Mouse (Mus musculus) adrenal gland, postnatal 10 days (tissue): ENCODE measurements around the gene Prkca. TPM values are rescaled to one million over a fixed set of nuclear protein-coding genes. Genes with fewer than 3 reads are reported as not detected.
A peak's percentile ranks its signal among the peaks of the same experiment; 100 is the strongest.

ENCODE experiments used
- DNase-seq: peaks from one replicate; pipeline ENCODE4 v3.0.0; 2021; ENCODE audit warnings: mixed read lengths
- total RNA-seq, 2 experiments: library from RNA; stranded (reverse); gene quantifications; 2 replicates each; pipeline ENCODE4 v1.2.3; 2021

The Prkca gene
- total RNA-seq, 2 experiments from 2014 or later, result 10.3 to 16.3 TPM

GRCm38 (mm10) chr11:108061571-108062479, 281.9 kb downstream of the Prkca start:
- no peak for DNase-seq

DNA sequence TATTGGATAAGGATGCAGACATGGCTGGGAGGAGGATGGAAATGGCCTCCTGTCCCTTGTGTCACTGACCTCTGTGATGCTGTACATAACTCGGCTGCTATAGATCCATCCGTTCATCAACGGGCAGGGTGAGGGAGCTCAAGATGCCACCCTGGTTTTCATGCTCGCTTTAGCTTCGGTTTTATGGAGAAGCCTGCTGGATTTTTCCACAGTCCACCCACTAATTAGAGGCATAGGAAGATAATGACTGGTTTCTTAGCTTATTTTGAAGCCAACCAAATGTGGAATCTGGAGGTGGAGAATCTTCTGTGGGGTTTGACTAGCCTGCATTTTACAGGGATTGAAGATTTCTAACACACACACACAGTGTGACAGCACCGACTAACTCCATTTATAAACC, 286.6 kb downstream of the Prkca start:
- no peak for DNase-seq

DNA sequence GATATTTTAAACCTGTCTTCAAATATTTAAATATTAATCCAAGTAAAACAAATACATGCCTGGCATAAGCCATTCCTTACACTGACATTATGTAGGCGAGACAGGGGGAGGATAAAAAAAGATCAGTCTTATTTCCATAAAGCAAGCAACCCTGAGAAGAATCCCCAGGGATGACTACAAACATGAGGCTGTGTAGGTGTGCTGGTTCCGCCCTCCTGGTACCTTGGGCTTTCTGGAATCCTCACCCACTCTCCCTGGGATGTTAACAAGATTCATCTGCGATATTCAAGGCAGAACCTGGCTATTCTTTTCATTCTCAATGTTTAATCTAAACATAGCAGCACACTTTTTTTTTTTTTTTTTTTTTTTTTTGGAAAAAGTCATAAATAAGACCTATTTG, 289.1 kb downstream of the Prkca start:
- no peak for DNase-seq

DNA sequence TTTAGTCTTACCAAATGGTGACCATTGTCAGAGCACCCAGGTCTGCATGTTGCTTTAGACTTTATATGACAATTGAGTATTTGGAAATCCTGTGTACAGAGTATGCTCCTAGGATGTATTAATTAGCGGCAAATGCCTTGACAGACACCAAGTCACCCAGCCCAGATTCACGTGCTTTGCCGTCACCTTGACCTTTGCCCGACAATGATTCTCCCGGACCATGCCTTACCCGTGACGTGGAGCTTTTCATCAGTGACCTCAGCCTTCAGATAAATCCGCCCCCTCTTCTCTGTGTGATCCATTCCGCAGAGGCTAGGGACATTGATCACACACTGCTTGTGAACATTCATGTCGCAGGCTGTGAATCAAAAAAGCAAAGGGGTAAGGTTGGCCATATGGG, 290.0 kb downstream of the Prkca start:
- DNase-seq, result peak; percentile 13

DNA sequence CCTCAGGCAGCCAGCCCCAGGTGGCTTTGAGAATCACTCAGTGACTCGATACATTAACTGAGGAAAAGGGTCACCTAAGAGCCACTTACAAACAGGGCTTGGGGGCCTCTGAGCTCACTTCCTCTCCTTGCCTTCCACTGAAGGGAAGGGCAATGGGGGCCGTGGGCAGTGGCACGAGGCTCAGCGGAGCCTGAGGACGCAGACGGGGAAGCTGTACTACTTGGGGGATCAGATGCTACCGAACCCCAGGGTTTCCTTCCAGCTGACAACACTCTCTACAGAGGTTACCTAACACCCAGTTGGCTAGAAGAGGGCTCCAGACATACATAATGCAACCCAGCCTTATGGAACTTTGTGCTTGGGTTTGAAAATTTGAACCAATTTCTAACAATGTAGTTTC, 302.1 kb downstream of the Prkca start:
- DNase-seq, result no peak

DNA sequence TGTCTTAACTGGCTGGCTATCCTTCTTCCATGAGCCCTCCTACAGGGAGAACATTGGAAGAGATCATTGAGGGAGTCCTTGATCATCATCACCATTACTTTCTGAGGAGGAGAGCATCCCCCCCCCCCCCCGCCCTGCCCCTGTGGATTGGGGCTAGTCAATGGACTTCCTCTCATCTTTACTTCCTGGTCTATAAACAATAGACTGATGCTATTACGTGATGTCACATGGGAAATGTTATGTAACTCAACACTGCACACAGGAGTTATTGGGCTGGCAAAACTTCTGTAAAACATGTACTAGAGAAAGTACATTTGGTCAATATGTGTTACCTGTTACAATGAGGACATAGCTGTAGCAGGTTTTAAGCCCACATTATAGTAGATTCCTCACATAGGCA, 302.9 kb downstream of the Prkca start:
- DNase-seq, result no peak

GRCm38 (mm10) chr11:108039761-108040160, 304.0 kb downstream of the Prkca start:
- DNase-seq, result no peak

DNA sequence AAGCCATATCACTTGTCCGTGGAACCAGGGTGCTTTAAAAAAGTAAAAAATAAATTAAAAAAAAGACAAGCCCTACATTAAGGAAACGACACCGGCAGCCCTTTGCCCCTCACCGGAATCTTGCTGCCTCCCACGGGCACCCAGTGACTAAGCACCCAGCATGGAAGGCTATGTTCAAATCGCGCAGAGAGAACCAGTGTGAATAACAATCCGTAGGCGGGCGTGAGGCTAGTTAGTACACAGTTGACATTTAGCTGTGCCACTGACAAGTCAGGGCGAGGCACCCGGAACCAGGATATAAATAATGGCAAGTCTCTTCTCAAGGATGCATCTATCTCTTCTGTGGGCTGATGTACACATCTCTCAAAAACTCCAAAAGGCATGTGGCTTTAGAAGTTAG, 304.7 kb downstream of the Prkca start:
- DNase-seq, result no peak

DNA sequence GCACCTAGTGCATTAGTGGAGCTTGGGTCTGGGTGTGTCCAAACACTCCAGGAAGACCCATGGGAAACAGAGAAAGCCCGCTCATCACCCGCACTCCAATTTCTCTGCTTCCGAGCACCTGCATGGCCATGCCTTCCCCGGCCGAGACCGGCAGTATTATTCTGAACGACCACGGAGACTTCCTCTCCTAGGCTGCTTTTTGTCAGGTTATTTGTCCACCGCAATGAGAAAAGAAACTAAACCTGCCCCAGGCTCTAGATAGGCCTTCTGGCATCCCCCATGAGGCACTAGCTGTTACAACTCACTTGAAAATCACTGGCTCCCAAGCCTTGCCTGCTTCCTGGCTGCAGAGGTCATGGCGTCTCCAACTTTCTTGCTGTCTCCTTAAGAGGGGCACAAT, 307.4 kb downstream of the Prkca start:
- DNase-seq, result no peak

GRCm38 (mm10) chr11:108035761-108036160, 308.0 kb downstream of the Prkca start:
- no peak for DNase-seq

DNA sequence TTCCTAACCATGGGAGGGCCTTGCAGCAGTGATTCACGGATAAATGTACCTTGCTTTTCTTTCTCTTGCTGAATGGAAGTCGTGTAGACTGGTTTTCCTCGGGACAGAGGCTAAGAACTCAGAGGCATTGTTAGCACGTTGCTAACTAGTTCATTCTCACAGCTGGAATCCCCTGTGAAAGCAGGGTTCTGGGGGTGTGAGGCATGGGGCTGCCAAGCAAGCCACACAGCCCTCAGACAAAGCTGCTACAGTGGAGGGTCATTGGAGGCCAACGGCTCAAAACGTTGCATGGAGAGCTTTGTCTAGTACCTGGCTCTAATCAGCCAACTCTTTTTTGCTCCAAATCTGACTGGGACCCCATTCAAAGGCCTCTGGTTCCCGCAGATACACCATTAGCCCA, 309.4 kb downstream of the Prkca start:
- DNase-seq, result no peak

- DNase-seq, result no peak
Observed at GRCm38 (mm10) chr11:108032568-108032967, 311.2 kb downstream of the Prkca start.

GRCm38 (mm10) chr11:108030956-108031604, 312.6 kb downstream of the Prkca start:
- peak; percentile 68 for DNase-seq

GRCm38 (mm10) chr11:108029321-108029720, 314.4 kb downstream of the Prkca start:
- no peak for DNase-seq

GRCm38 (mm10) chr11:108028398-108028797, 315.3 kb downstream of the Prkca start:
- peak; percentile 28 for DNase-seq

GRCm38 (mm10) chr11:108025726-108026425, 317.9 kb downstream of the Prkca start:
- peak; percentile 64 for DNase-seq

GRCm38 (mm10) chr11:108023188-108023587, 320.5 kb downstream of the Prkca start:
- DNase-seq, result peak; percentile 26

DNA sequence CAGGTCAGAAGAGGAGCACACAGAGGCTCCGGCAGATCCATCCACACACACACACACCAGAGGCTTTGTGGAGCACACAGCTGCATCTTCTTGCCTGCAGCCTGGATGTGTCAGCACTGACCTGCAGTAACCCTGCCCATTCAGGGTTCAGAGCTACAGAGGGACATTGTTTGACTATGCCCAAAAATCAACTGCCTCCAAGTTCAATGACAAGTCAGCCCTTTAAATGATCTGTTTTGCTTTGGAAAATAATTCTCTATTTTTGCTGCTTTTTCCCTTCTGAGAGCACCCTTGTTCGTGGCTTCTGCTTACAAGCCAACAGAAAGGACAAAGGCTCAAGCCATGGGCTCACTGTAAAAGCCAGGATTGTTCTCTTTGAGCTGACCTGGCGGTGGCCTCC, 322.8 kb downstream of the Prkca start:
- DNase-seq, result no peak

DNA sequence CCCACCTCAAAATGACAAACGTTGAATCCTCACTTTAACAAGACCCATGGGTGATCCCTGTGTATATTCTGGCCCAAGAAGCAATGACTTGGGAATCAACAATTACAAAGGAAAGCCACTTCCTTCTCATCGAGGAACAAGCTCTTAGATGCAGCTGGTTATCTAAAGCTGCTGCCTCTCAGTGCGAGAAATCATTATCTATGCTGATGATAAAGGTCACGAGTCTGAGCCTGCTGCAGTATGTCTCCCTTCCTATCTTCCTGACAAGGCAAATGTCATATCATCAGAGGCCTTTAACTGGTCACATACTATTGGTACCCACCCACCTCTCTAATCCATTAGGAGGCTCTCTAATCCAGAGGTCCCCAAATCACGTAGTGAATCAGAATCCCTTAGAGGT, 328.4 kb downstream of the Prkca start:
- DNase-seq, result no peak

- DNase-seq, result no peak
Observed at GRCm38 (mm10) chr11:108013390-108013789, 330.3 kb downstream of the Prkca start.

DNA sequence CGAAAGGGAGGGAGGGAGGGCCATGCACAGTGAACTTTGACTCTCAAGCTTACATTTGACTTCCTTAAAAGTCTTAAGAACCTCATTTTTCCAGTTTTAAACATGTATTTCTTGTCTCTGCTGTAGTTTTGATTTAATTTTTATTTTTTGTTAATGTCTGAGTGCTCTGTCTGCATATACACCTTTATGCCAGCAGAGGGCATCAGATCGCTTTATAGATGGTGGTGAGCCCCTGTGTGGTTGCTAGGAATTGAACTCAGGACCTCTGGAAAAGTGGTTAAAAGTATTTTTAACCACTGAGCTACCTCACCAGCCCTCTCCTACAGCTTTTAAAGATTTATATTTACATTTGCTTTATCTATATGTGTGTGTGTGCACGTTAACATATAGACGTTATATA, 333.3 kb downstream of the Prkca start:
- DNase-seq, result no peak

- DNase-seq, result no peak
Observed at GRCm38 (mm10) chr11:107998891-107999290, 344.8 kb downstream of the Prkca start.
